Mouse (Mus musculus): ENCODE measurements around the gene Gm21409. TPM values are rescaled to one million over a fixed set of nuclear protein-coding genes. Genes with fewer than 3 reads are reported as not detected.
"Not testable (repeated sequence)": the region's sequence is repeated elsewhere in the genome, so short reads cannot be mapped to it uniquely, and the experiment has no call there.

Gm21409 gene
- not detected for total RNA-seq (2021)
- long read RNA-seq, experiment 1, result 0 reads
- long read RNA-seq, experiment 2, result 0 reads

DNA sequence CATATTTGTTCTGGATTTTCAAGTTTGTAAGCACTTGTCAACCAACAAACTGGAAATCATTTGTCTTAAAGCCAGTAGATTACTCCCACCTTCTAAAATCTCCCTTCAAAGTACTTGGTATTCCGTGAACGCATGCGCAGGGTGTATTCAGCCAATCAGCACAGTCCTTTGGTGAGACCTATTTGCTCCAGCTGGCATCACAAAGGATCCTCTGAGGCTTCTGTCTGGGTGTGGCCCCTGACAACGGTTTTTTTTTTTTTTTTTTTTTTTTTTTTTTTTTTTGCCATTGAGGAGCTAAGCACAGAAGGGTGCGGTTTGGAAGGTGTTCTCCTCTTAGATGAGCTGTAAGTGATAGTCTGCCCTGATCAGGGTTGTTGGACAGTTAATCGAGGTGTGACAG is at the start of gene Gm21409:
Gene Gm21409 (plus strand): TSS at position 301 of the 400 bp plus-strand sequence.
- not testable (repeated sequence) for DNase-seq (ENCODE audit: low spot score in 2 of 2)

Other genes starting within 250 kb of the Gm21409 start
- not detected for gene Gm21394, start 181.8 kb upstream of the Gm21409 start, total RNA-seq (2021)